Mouse (Mus musculus) ES-Bruce4 (cell line): ENCODE data around the gene Gm11077. TPM values are rescaled to one million over a fixed set of nuclear protein-coding genes. Genes with fewer than 3 reads are reported as not detected.

ENCODE experiments used
- H3K27ac ChIP-seq: 2 replicates; pipeline ENCODE4 v1.5.1; 2012; ENCODE audit warnings: low read length, inconsistent platforms; ENCODE audit not compliant: insufficient read depth
- H3K27me3 ChIP-seq: 2 replicates; pipeline ENCODE4 v1.6.1; 2012; ENCODE audit warnings: mild to moderate bottlenecking, low read length, inconsistent platforms; ENCODE audit not compliant: control insufficient read depth, poor library complexity, insufficient read depth, severe bottlenecking
- H3K36me3 ChIP-seq: 2 replicates; pipeline ENCODE4 v1.6.1; 2012; ENCODE audit warnings: inconsistent platforms, mild to moderate bottlenecking, low read length, moderate library complexity; ENCODE audit not compliant: control insufficient read depth, poor library complexity, insufficient read depth, severe bottlenecking
- H3K4me1 ChIP-seq: one replicate; pipeline ENCODE4 v1.8.1; 2011; ENCODE audit warnings: low read length; ENCODE audit not compliant: control insufficient read depth, insufficient read depth
- H3K4me3 ChIP-seq: 2 replicates; pipeline ENCODE4 v1.5.1; 2011; ENCODE audit warnings: low read depth, mild to moderate bottlenecking, low read length
- H3K9ac ChIP-seq: 2 replicates; pipeline ENCODE4 v1.6.1; 2012; ENCODE audit warnings: low read depth, mild to moderate bottlenecking, inconsistent platforms; ENCODE audit not compliant: poor library complexity, severe bottlenecking
- H3K9me3 ChIP-seq: replicated peaks from 2 replicates; pipeline ENCODE4 v1.6.1; 2012; ENCODE audit warnings: mild to moderate bottlenecking, low read length, inconsistent platforms; ENCODE audit not compliant: control insufficient read depth, poor library complexity, insufficient read depth, severe bottlenecking
- CTCF ChIP-seq: IDR thresholded peaks from one replicate; pipeline ENCODE4 v1.8.1; 2011; ENCODE audit warnings: low read depth, low read length
- EP300 ChIP-seq: IDR thresholded peaks from 2 replicates; pipeline ENCODE4 v1.6.1; 2011; ENCODE audit warnings: low read depth, low read length; ENCODE audit not compliant: insufficient read depth
- POLR2A ChIP-seq: IDR thresholded peaks from one replicate; pipeline ENCODE4 v1.8.1; 2011; ENCODE audit warnings: low read length; ENCODE audit not compliant: insufficient read depth
- polyA plus RNA-seq: library from polyadenylated mRNA; stranded (reverse); fragments of >200 nt; gene quantifications from 2 replicates; pipeline ENCODE4 v1.2.4, GENCODE M21; 2011; ENCODE audit warnings: low read depth; ENCODE audit not compliant: missing spikeins, insufficient read depth, insufficient read length

Gene Gm11077
- polyA plus RNA-seq, 1 experiment: not detected

DNA sequence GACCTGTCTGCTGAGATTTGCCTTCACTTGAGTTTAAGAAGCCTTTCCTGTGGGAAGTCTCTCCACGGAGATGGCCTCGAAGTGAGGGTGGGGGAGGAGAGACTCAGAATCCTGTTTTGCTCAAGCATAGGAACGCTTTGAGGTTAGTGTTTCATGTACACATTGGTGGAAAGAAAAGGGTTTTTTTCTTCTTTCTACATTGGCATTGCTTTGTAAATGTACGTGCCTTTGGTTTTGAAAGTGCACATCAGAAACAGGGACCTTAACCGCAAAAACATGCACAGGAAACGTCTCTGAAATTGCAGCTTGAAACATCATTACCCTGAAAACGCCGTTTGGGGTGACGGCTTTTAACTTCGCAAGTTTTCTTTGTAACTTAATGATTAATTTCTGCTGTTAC lies 21.0 kb upstream of the Gm11077 start:
- Histone ChIP-seq H3K36me3 (no peaks in the 10 kb centered on the region), H3K4me3 (no peak overlapping the region), H3K27me3 (no peaks in the 10 kb centered on the region), H3K9me3 (no peaks in the 10 kb centered on the region), H3K4me1 (no peaks in the 10 kb centered on the region), H3K9ac (no peak overlapping the region), H3K27ac (no peak overlapping the region)
- TF ChIP-seq POLR2A: no peak
- TF ChIP-seq CTCF: no peak
- no peak for TF ChIP-seq EP300

DNA sequence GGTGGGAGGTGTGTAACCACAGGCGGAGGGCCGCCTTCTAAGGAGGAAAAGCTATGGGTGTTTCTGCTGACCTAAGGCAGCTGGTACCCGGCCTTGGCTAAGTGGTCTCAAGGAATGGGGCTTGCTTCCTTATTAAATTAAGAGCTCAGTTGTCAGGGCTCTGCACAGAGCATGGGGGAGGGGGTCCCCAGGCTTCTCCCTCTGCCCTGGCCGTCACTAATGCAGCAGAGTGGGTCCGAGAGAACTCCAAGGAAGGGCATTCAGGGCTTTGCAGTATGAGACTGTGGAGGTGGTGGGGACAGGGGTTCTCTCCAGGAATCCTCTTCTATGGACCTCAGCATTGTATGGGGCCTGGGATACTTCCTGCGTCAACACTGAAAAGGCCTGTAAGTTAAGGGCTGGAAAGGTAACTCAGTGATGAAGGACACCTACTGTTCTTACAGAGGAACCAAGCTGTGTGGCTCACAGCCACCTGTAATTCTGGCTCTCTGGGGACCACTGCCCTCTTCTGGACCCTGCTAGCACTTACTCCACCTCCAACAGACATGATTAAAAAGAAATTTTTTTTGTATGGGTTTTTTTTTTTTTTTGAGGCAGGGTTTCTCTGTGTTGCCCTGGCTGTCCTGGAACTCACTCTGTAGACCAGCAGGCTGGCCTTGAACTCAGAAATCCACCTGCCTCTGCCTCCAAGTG lies 19.5 kb upstream of the Gm11077 start:
- H3K4me1 ChIP-seq: no peaks in the 10 kb centered on the region
- no peaks in the 10 kb centered on the region for H3K36me3 ChIP-seq
- no peaks in the 10 kb centered on the region for H3K27me3 ChIP-seq
- no peak overlapping the region for H3K27ac ChIP-seq
- H3K9me3 ChIP-seq: no peaks in the 10 kb centered on the region
- H3K4me3 ChIP-seq: no peak overlapping the region
- TF ChIP-seq CTCF (peak; percentile 58), EP300 (no peak)
- H3K9ac ChIP-seq: no peak overlapping the region

DNA sequence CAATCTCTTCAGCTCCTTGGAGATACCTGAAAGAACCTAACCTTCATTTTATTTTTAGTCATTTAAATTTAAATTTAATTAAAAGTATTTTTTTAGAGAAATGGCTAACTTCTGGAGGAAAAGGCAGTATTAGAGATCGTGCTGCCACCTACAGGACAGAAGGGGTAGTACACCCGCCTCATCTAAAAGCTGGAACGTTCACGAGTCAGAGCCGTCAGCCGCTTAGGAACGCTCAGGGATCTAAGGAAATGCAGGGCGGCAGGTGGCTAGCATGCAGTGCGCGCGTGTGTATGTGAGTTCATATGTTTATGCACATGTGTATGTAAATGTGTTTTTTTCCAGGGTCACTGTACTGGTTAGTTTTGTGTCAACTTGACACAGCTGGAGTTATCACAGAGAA lies 16.3 kb upstream of the Gm11077 start:
- Histone ChIP-seq H3K27me3 (no peaks in the 10 kb centered on the region), H3K9me3 (no peaks in the 10 kb centered on the region), H3K4me3 (no peak overlapping the region), H3K27ac (no peak overlapping the region), H3K9ac (no peak overlapping the region), H3K36me3 (no peaks in the 10 kb centered on the region), H3K4me1 (no peaks in the 10 kb centered on the region)
- TF ChIP-seq EP300: no peak
- no peak for TF ChIP-seq POLR2A
- TF ChIP-seq CTCF: peak; percentile 68

DNA sequence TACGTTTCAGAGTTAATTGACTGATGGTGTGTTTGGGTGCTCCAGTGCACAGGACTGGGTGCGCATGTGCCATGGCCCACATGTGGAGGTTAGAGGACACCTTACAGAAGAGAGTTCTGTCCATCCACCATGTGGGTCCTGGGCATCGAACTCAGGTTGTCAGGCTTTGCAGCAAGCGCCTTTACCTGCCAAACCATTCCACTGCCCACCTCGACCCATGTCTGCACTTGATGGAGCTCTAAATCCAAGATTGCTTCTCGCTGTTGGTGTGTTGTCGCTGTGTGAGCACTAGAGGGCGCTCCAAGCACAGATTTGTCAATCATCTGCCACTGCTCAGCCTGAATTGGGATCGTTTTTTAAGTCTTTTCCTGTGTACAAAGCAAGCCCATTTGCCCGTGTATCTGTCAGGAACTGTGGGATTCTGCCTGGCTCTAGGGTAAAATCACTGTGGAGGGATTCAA lies 14.1 kb upstream of the Gm11077 start:
- Histone ChIP-seq H3K9ac (no peak overlapping the region), H3K4me3 (no peak overlapping the region), H3K36me3 (no peaks in the 10 kb centered on the region), H3K27ac (no peak overlapping the region), H3K9me3 (no peaks in the 10 kb centered on the region), H3K4me1 (no peaks in the 10 kb centered on the region), H3K27me3 (no peaks in the 10 kb centered on the region)
- TF ChIP-seq CTCF: peak; percentile 98
- no peak for TF ChIP-seq EP300

DNA sequence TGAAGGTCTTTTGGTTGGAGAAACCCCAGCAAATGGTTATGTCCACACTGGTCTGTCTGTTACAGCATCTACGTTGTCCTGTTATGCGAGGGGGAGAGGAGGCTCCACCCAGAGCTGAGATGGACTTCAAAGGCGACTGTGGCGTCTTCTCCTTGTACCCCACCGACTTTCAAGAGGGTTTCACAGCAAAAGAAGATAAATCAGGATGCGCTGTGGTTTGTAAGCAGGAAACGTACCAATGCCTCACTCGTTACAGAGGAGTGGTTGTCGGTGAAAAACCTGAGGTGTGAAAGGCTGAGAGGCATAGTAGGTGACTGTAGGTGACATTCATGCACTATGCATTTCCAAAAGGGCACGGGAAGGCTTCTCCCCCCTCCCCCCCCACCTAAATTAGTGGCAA lies 7.0 kb upstream of the Gm11077 start:
- no peaks in the 10 kb centered on the region for H3K27me3 ChIP-seq
- no peak for TF ChIP-seq CTCF
- no peak for TF ChIP-seq POLR2A
- no peak for TF ChIP-seq EP300
- H3K9me3 ChIP-seq: no peaks in the 10 kb centered on the region
- peaks cover 3% of the 10 kb centered on the region for H3K4me1 ChIP-seq
- no peak overlapping the region for H3K27ac ChIP-seq
- no peaks in the 10 kb centered on the region for H3K36me3 ChIP-seq
- H3K9ac ChIP-seq: no peak overlapping the region
- no peak overlapping the region for H3K4me3 ChIP-seq

DNA sequence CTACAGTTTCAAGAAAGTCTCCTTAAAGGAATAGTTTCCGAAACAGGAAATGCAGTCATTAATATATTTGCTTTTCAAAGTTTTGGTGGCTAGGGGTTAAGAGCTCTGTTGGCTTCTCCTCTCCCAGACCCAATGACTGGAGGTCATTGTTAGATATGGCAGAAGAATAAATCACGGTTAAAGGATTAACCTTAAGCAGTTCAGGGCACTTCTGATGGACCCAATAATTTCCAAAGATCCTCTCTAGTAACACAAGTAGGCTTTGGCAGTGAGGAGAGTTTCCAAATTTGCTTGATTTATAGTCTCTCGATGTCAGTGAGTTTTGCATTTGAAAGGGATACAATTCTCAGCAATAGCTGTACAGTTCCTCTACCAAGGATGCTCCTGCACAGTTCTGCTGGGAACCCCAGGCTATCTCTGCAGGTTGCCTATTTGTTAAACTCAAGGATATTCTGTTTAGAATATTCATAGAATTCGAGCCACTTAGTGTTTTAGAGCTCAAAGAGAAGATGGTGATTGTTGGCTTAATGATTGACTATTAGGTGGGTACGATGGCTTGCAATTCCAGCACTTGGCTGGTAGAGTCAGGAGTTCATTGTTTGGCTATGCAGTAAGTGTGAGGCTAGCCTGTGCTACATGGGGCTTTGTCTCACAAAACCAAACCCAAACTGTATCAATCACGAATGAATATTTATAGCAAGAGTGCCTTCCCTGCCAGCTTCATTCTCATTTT lies 1.8 kb downstream of the Gm11077 start:
- H3K9me3 ChIP-seq: peaks cover 5% of the 10 kb centered on the region
- no peaks in the 10 kb centered on the region for H3K36me3 ChIP-seq
- H3K27me3 ChIP-seq: no peaks in the 10 kb centered on the region
- H3K27ac ChIP-seq: no peak overlapping the region
- peaks cover 6% of the 10 kb centered on the region for H3K4me1 ChIP-seq
- TF ChIP-seq POLR2A (no peak), CTCF (no peak), EP300 (no peak)
- no peak overlapping the region for H3K4me3 ChIP-seq
- H3K9ac ChIP-seq: no peak overlapping the region
